Mouse (Mus musculus) embryonic fibroblast, embryonic 13.5 days (primary cell): ENCODE data around the gene Rbm17. TPM values are rescaled to one million over a fixed set of nuclear protein-coding genes. Genes with fewer than 3 reads are reported as not detected.
"Not testable (repeated sequence)": the region's sequence is repeated elsewhere in the genome, so short reads cannot be mapped to it uniquely, and the experiment has no call there.

ENCODE experiments used
- H3K27ac ChIP-seq: 2 replicates; pipeline ENCODE4 v1.5.1; 2012; ENCODE audit warnings: low read length, control low read depth, inconsistent platforms; ENCODE audit not compliant: insufficient read depth
- H3K4me1 ChIP-seq: 2 replicates; pipeline ENCODE4 v1.6.1; 2011; ENCODE audit warnings: low read length; ENCODE audit not compliant: control insufficient read depth, insufficient read depth
- H3K4me3 ChIP-seq: 2 replicates; pipeline ENCODE4 v1.5.1; 2011; ENCODE audit warnings: mild to moderate bottlenecking, control low read depth, low read length; ENCODE audit not compliant: insufficient read depth
- CTCF ChIP-seq: IDR thresholded peaks from 2 replicates; pipeline ENCODE4 v1.5.1; 2011; ENCODE audit warnings: mild to moderate bottlenecking, control low read depth, low read length, moderate library complexity, borderline replicate concordance; ENCODE audit not compliant: insufficient read depth
- POLR2A ChIP-seq: IDR thresholded peaks from 2 replicates; pipeline ENCODE4 v1.6.1; 2011; ENCODE audit warnings: low read depth, mild to moderate bottlenecking, control low read depth, low read length, moderate library complexity
- polyA plus RNA-seq: library from polyadenylated mRNA; stranded (reverse); fragments of >200 nt; gene quantifications from 2 replicates; pipeline ENCODE4 v1.2.4, GENCODE M21; 2011; ENCODE audit warnings: low read depth; ENCODE audit not compliant: missing spikeins, insufficient read length

Rbm17 gene
- polyA plus RNA-seq, 1 experiment: 161 TPM

GRCm38 (mm10) chr2:11635035-11635434, 31.1 kb upstream of the Rbm17 start:
- no peak for TF ChIP-seq CTCF
- TF ChIP-seq POLR2A: no peak
- Histone ChIP-seq H3K4me3 (no peak overlapping the region), H3K4me1 (no peaks in the 10 kb centered on the region), H3K27ac (no peak overlapping the region)

- TF ChIP-seq CTCF (no peak), POLR2A (no peak)
- H3K4me3 ChIP-seq: no peak within 1 kb of the TSS
- no peak within 1 kb of the TSS for H3K27ac ChIP-seq
- H3K4me1 ChIP-seq: no peaks in the 10 kb centered on the region
These were observed 21.9 kb upstream of the Rbm17 start, which contains the start of gene Gm17490 for GRCm38 (mm10) chr2:11625890-11626289. Gene Gm17490, minus strand, starts transcription at chr2:11626264.

- no peaks in the 10 kb centered on the region for H3K4me1 ChIP-seq
These were observed 19.8 kb upstream of the Rbm17 start for GRCm38 (mm10) chr2:11623726-11624125.

DNA sequence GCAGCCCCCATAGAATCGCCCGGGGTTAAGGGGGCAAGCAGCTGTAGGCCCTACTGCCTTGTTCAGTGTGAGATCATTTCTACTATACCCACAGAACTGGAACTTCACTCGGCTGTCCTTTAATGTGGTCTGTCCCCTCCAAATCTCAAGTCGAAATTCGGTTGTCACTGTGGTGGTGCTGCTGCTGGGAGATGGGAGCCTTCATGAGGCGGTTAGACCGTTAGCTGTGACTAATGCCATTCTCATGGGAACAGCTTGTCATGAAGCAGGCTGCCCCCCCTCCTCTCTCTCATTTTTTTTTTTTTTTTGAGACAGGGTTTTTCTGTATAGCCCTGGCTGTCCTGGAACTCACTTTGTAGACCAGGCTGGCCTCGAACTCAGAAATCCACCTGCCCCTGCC, 19.2 kb upstream of the Rbm17 start:
- TF ChIP-seq POLR2A (no peak), CTCF (no peak)
- no peak overlapping the region for H3K27ac ChIP-seq
- no peaks in the 10 kb centered on the region for H3K4me1 ChIP-seq
- H3K4me3 ChIP-seq: no peak overlapping the region

More at GRCm38 (mm10) chr2:11623726-11624125, 19.8 kb upstream of the Rbm17 start:
- TF ChIP-seq POLR2A (no peak), CTCF (no peak)
- Histone ChIP-seq H3K4me3 (no peak overlapping the region), H3K27ac (no peak overlapping the region)

DNA sequence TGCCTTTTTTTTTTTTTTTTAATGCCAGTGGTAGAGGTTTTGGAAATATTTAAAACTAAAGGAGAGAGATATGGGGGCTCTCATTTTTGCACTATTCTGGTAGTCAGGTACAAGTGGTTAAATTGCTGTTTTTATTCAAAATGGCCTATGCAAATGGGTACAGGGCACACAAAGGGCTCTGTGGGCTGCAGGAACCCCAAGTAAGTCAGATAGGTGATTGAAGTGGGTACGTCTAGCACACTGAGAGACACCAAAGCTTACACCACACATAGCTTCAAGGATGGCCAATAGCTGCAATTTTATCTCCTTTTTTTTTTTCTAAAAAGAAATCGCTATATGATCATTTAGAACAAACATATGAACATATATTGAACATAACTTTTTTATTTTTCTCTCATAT, 15.6 kb upstream of the Rbm17 start:
- TF ChIP-seq CTCF (no peak), POLR2A (no peak)
- no peak overlapping the region for H3K27ac ChIP-seq
- no peak overlapping the region for H3K4me3 ChIP-seq
- H3K4me1 ChIP-seq: no peaks in the 10 kb centered on the region

DNA sequence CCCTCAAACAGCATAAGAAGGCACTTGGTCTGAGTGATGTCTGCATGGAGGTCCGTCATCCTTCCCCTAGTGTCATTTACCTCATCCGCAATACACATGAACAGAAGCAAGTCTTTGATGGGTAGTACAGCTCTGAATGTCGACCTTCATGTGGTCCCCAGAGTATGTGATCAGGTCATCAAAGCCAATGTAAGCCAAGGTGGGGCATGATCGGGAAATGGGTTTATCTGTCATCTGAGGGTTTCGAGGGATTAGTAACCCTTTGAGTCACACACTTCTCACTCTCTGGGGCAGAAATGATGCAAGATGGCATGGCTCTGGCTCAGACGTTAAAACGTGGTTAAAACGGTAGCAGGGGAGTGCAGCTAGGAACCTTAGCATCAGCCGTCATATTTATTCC, 12.9 kb upstream of the Rbm17 start:
- no peak overlapping the region for H3K27ac ChIP-seq
- no peaks in the 10 kb centered on the region for H3K4me1 ChIP-seq
- no peak overlapping the region for H3K4me3 ChIP-seq
- TF ChIP-seq POLR2A (no peak), CTCF (no peak)

DNA sequence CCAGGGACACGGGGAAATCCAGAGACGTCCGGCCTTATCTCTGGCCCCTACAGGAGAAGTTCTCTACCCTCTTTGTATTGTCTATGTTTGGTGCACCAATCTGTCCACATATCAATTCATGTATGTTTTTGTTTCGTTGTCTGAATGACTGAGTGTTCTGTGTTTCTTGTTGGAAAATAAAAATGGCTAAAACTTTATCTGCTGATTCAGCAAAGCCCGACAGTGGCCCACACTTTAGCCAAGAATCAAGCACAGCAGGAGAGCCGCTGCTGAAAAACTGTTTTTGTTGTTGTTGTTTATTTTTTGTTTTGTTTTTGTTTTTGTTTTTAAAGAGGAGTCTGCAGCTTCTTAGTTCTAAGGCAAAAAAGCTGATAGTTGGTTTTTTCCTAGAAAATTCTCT, 9.0 kb upstream of the Rbm17 start:
- H3K4me3 ChIP-seq, H3K27ac ChIP-seq, H3K4me1 ChIP-seq: not testable (repeated sequence)

- not testable (repeated sequence) for H3K27ac ChIP-seq, H3K4me1 ChIP-seq, H3K4me3 ChIP-seq
These were observed 2.8 kb upstream of the Rbm17 start for GRCm38 (mm10) chr2:11606718-11607117.

DNA sequence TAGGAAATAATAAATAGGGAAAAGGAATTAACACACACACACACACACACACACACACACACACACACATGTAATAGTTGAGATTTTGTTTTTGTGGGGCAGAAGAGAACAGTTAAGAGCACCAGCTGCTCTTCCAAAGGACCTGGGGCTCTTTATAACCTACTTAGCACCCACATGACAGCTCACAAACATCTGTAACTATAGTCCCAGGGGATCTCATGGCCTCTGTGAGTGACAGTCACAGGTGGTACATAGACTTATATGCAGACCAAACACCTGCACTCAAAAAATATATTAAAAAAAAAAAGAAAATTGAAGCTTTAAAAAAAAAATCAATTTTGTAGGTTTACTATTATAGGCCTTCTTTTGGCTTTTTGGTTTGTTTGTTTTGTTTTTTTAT, 958 bp upstream of the Rbm17 start:
- no peaks in the 10 kb centered on the region; the same call in 1 of the 2 replicates for H3K4me1 ChIP-seq
- TF ChIP-seq CTCF (no peak), POLR2A (no peak)
- H3K4me3 ChIP-seq: no peak overlapping the region
- no peak overlapping the region for H3K27ac ChIP-seq

GRCm38 (mm10) chr2:11602506-11603489, 1.2 kb downstream of the Rbm17 start:
- Histone ChIP-seq H3K4me1 (no peaks in the 10 kb centered on the region; the same call in 1 of the 2 replicates), H3K27ac (no peak overlapping the region), H3K4me3 (peak overlapping the region; percentile 90)
- TF ChIP-seq POLR2A: peak; percentile 81
- peak; percentile 100 for TF ChIP-seq CTCF
